Mouse (Mus musculus) forebrain, embryonic 14.5 days (tissue): ENCODE measurements around the gene Scmh1. TPM values are rescaled to one million over a fixed set of nuclear protein-coding genes. Genes with fewer than 3 reads are reported as not detected.
A peak's percentile ranks its signal among the peaks of the same experiment; 100 is the strongest.

Source experiments
- ATAC-seq: fragments of 200-750 bp; cut with Nextera tagmentation; 2 replicates; pipeline ENCODE4 v1.8.0; 2017; ENCODE audit warnings: mild to moderate bottlenecking, moderate library complexity
- DNase-seq: peaks from one replicate; pipeline ENCODE4 v3.0.0-alpha.2; 2015; ENCODE audit warnings: low spot score
- H3K27ac ChIP-seq: fragments of 300-500 bp; sonication (generic); 2 replicates; pipeline ENCODE4 v1.5.1; 2014; ENCODE audit warnings: low read depth, mild to moderate bottlenecking, control low read depth, low read length, moderate library complexity
- H3K27me3 ChIP-seq: fragments of 300-500 bp; sonication (generic); replicated peaks from 2 replicates; pipeline ENCODE4 v1.6.1; 2014; ENCODE audit warnings: low read length, control low read depth, mixed read lengths; ENCODE audit not compliant: control insufficient read depth, insufficient read depth
- H3K36me3 ChIP-seq: fragments of 300-500 bp; sonication (generic); 2 replicates; pipeline ENCODE4 v1.6.1; 2014; ENCODE audit warnings: low read length, control low read depth; ENCODE audit not compliant: control insufficient read depth, insufficient read depth
- H3K4me1 ChIP-seq: fragments of 300-500 bp; sonication (generic); 2 replicates; pipeline ENCODE4 v1.6.1; 2014; ENCODE audit warnings: antibody characterized with exemption, low read length, control low read depth; ENCODE audit not compliant: control insufficient read depth, insufficient read depth
- H3K4me2 ChIP-seq: fragments of 300-500 bp; sonication (generic); 2 replicates; pipeline ENCODE4 v1.6.1; 2014; ENCODE audit warnings: mild to moderate bottlenecking, control low read depth, low read length
- H3K4me3 ChIP-seq: fragments of 300-500 bp; sonication (generic); 2 replicates; pipeline ENCODE4 v1.5.1; 2014; ENCODE audit warnings: low read depth, low read length, control low read depth
- H3K9ac ChIP-seq: fragments of 300-500 bp; sonication (generic); 2 replicates; pipeline ENCODE4 v1.6.1; 2014; ENCODE audit warnings: mild to moderate bottlenecking, low read length, control low read depth, moderate library complexity
- H3K9me3 ChIP-seq: fragments of 300-500 bp; sonication (generic); replicated peaks from 2 replicates; pipeline ENCODE4 v1.6.1; 2016; ENCODE audit warnings: low read length, control low read depth, mixed read lengths; ENCODE audit not compliant: control insufficient read depth
- WGBS: fragments of 180-500 bp; shearing (Covaris S2); extraction: QIAGEN DNeasy Blood & Tissue Kit; methylation state at CpG from one replicate; pipeline ENCODE4 v1.1.7; 2014; 5-methylcytosine and 5-hydroxymethylcytosine counted together
- polyA plus RNA-seq: library from polyadenylated mRNA; unstranded; fragments of >200 nt; fragmentation: Nextera tagmentation; extraction: Ambion mirVana; gene quantifications from 2 replicates; pipeline ENCODE4 v1.2.1, GENCODE M21; 2014

Scmh1 gene
- polyA plus RNA-seq, 1 experiment from 2014 or later, result 38.8 TPM

GRCm38 (mm10) chr4:120544896-120545295 lies 139.8 kb downstream of the Scmh1 start:
- H3K36me3 ChIP-seq, result peaks cover 95% of the 10 kb centered on the region
- 70% methylated on average over 1 of the region's 1 CpGs for WGBS

GRCm38 (mm10) chr4:120556592-120556991 lies 151.5 kb downstream of the Scmh1 start:
- H3K27me3 ChIP-seq, result no peaks in the 10 kb centered on the region
- H3K36me3 ChIP-seq, result peaks cover 94% of the 10 kb centered on the region
- DNase-seq (no peak), ATAC-seq (no peak)
- no peak overlapping the region for H3K9ac ChIP-seq
- 99% methylated on average over 6 of the region's 6 CpGs for WGBS
- no peak overlapping the region for H3K27ac ChIP-seq
- no peak overlapping the region for H3K4me2 ChIP-seq
- H3K4me3 ChIP-seq, result no peak overlapping the region
- no peaks in the 10 kb centered on the region for H3K4me1 ChIP-seq
- no peaks in the 10 kb centered on the region for H3K9me3 ChIP-seq

More at GRCm38 (mm10) chr4:120544896-120545295, 139.8 kb downstream of the Scmh1 start:
- DNase-seq (no peak), ATAC-seq (no peak)
- H3K27ac ChIP-seq, result no peak overlapping the region
- H3K9ac ChIP-seq, result no peak overlapping the region
- H3K4me2 ChIP-seq, result no peak overlapping the region
- no peaks in the 10 kb centered on the region for H3K9me3 ChIP-seq
- no peaks in the 10 kb centered on the region for H3K4me1 ChIP-seq
- no peak overlapping the region for H3K4me3 ChIP-seq
- no peaks in the 10 kb centered on the region for H3K27me3 ChIP-seq

- no peak overlapping the region for H3K27ac ChIP-seq
- 92% methylated on average over 2 of the region's 2 CpGs for WGBS
- H3K4me2 ChIP-seq, result no peak overlapping the region
- H3K27me3 ChIP-seq, result no peaks in the 10 kb centered on the region
- no peak overlapping the region for H3K4me3 ChIP-seq
- DNase-seq (no peak), ATAC-seq (no peak)
- peaks cover 49% of the 10 kb centered on the region for H3K36me3 ChIP-seq
- H3K9ac ChIP-seq, result no peak overlapping the region
- peaks cover 18% of the 10 kb centered on the region for H3K4me1 ChIP-seq
- no peaks in the 10 kb centered on the region for H3K9me3 ChIP-seq
Measured at GRCm38 (mm10) chr4:120565726-120566125, 160.6 kb downstream of the Scmh1 start.

- peak overlapping the region; percentile 32; the same call in 1 of the 2 replicates for H3K9ac ChIP-seq
- DNase-seq (peak; percentile 39), ATAC-seq (no peak)
- H3K4me3 ChIP-seq, result peak overlapping the region; percentile 77
- H3K4me2 ChIP-seq, result peak overlapping the region; percentile 80
- no peaks in the 10 kb centered on the region for H3K27me3 ChIP-seq
- no peak overlapping the region for H3K27ac ChIP-seq
- H3K4me1 ChIP-seq, result peaks cover 20% of the 10 kb centered on the region
- H3K36me3 ChIP-seq, result peaks cover 30% of the 10 kb centered on the region
- 32% methylated on average over 5 of the region's 5 CpGs for WGBS
- H3K9me3 ChIP-seq, result no peaks in the 10 kb centered on the region
Measured at GRCm38 (mm10) chr4:120568005-120568404, 162.9 kb downstream of the Scmh1 start.

GRCm38 (mm10) chr4:120569025-120569424 lies 163.9 kb downstream of the Scmh1 start:
- Histone ChIP-seq H3K36me3 (peaks cover 20% of the 10 kb centered on the region), H3K9ac (peak overlapping the region; percentile 90), H3K4me3 (peak overlapping the region; percentile 77), H3K4me2 (peak overlapping the region; percentile 80), H3K4me1 (peaks cover 20% of the 10 kb centered on the region), H3K27me3 (no peaks in the 10 kb centered on the region), H3K27ac (peak overlapping the region; percentile 95), H3K9me3 (no peaks in the 10 kb centered on the region)
- 2% methylated on average over 4 of the region's 4 CpGs for WGBS
- no peak for ATAC-seq
- no peak for DNase-seq

GRCm38 (mm10) chr4:120569486-120570437 lies 164.7 kb downstream of the Scmh1 start, which contains the start of gene Ctps:
Gene Ctps (minus strand): TSS chr4:120570276.
- H3K4me2 ChIP-seq, result peak within 1 kb of the TSS; percentile 80

GRCm38 (mm10) chr4:120570438-120571069 lies 165.5 kb downstream of the Scmh1 start:
- WGBS, result 1% methylated on average over 27 of the region's 27 CpGs
- no peak for DNase-seq
- Histone ChIP-seq H3K27me3 (no peaks in the 10 kb centered on the region), H3K9ac (peak overlapping the region; percentile 90), H3K4me2 (peak overlapping the region; percentile 80), H3K36me3 (peaks cover 5% of the 10 kb centered on the region), H3K27ac (peak overlapping the region; percentile 95), H3K4me3 (peak overlapping the region; percentile 77), H3K4me1 (peaks cover 20% of the 10 kb centered on the region), H3K9me3 (no peaks in the 10 kb centered on the region)
- peak; percentile 63 for ATAC-seq

More at GRCm38 (mm10) chr4:120569486-120570437, 164.7 kb downstream of the Scmh1 start, which contains the start of gene Ctps:
- peak within 1 kb of the TSS; percentile 95 for H3K27ac ChIP-seq
- H3K4me3 ChIP-seq, result peak within 1 kb of the TSS; percentile 77
- H3K9me3 ChIP-seq, result no peaks in the 10 kb centered on the region
- DNase-seq (peak; percentile 97), ATAC-seq (peak; percentile 97)
- under 1% methylated on average over 85 of the region's 97 CpGs for WGBS
- H3K27me3 ChIP-seq, result no peaks in the 10 kb centered on the region
- H3K4me1 ChIP-seq, result peaks cover 20% of the 10 kb centered on the region
- peak within 1 kb of the TSS; percentile 90 for H3K9ac ChIP-seq
- peaks cover 13% of the 10 kb centered on the region for H3K36me3 ChIP-seq

- WGBS, result 78% methylated on average over 3 of the region's 3 CpGs
Measured at GRCm38 (mm10) chr4:120571070-120571464, 166.0 kb downstream of the Scmh1 start.

More at GRCm38 (mm10) chr4:120571070-120571464, 166.0 kb downstream of the Scmh1 start:
- peaks cover 3% of the 10 kb centered on the region; the same call in 1 of the 2 replicates for H3K36me3 ChIP-seq
- no peak for DNase-seq
- peak overlapping the region; percentile 77; the same call in 1 of the 2 replicates for H3K4me3 ChIP-seq
- H3K27ac ChIP-seq, result no peak overlapping the region
- no peaks in the 10 kb centered on the region for H3K9me3 ChIP-seq
- no peak overlapping the region; the same call in 1 of the 2 replicates for H3K9ac ChIP-seq
- ATAC-seq, result no peak
- H3K4me1 ChIP-seq, result peaks cover 20% of the 10 kb centered on the region
- no peaks in the 10 kb centered on the region for H3K27me3 ChIP-seq
- peak overlapping the region; percentile 80 for H3K4me2 ChIP-seq
